Mouse (Mus musculus) MEL (cell line): ENCODE measurements at regions not wholly inside any gene's neighbourhood (a gene's known extent, or its start where the extent isn't known, plus 50 kb on each side); places are given as distances from the start of the nearest gene placed in this dataset.
"Not testable (repeated sequence)": the region's sequence is repeated elsewhere in the genome, so short reads cannot be mapped to it uniquely, and the experiment has no call there.

Experiments used
- DNase-seq: peaks from one replicate; pipeline ENCODE4 v3.0.0; 2011; ENCODE audit warnings: low read depth, low spot score
- H3K27ac ChIP-seq: 2 replicates; pipeline ENCODE4 v1.5.1; 2012; ENCODE audit warnings: low read depth, mild to moderate bottlenecking, control low read depth, low read length, moderate library complexity; ENCODE audit not compliant: control insufficient read depth
- H3K27me3 ChIP-seq, 2 experiments: fragments of 150-350 bp in 1 of 2; sonication (generic) in 1 of 2; 2 replicates each; pipeline ENCODE4 v1.6.1; 2012; ENCODE audit warnings: low read length in 2 of 2, mild to moderate bottlenecking in 2 of 2, improper control_type of control experiment in 1 of 2, moderate library complexity in 1 of 2; ENCODE audit not compliant: insufficient read depth in 2 of 2, control insufficient read depth in 1 of 2
- H3K36me3 ChIP-seq, 2 experiments: 2 replicates each; pipeline ENCODE4 v1.6.1; 2012 to 2014; ENCODE audit warnings: low read length in 2 of 2, improper control_type of control experiment in 1 of 2, inconsistent platforms in 1 of 2, mild to moderate bottlenecking in 1 of 2; ENCODE audit not compliant: insufficient read depth in 2 of 2, control insufficient read depth in 1 of 2
- H3K4me1 ChIP-seq, 2 experiments: fragments of 150-350 bp in 1 of 2; sonication (generic) in 1 of 2; 2 replicates each; pipeline ENCODE4 v1.6.1; 2012; ENCODE audit warnings: low read length in 2 of 2, improper control_type of control experiment in 1 of 2, mild to moderate bottlenecking in 1 of 2; ENCODE audit not compliant: insufficient read depth in 2 of 2, control insufficient read depth in 1 of 2
- H3K4me3 ChIP-seq, 2 experiments: fragments of 150-350 bp in 1 of 2; sonication (generic) in 1 of 2; 2 replicates each; pipeline ENCODE4 v1.5.1; 2012; ENCODE audit warnings: low read depth in 2 of 2, low read length in 2 of 2, mild to moderate bottlenecking in 2 of 2, moderate library complexity in 2 of 2, control low read depth in 1 of 2, improper control_type of control experiment in 1 of 2; ENCODE audit not compliant: control insufficient read depth in 1 of 2, insufficient read depth in 1 of 2
- H3K79me2 ChIP-seq: 2 replicates; pipeline ENCODE4 v1.6.1; 2012; ENCODE audit warnings: mild to moderate bottlenecking, low read length, moderate library complexity; ENCODE audit not compliant: control insufficient read depth, poor library complexity, insufficient read depth
- H3K9ac ChIP-seq: 2 replicates; pipeline ENCODE4 v1.6.1; 2012; ENCODE audit warnings: low read depth, mild to moderate bottlenecking, control low read depth, low read length, moderate library complexity; ENCODE audit not compliant: control insufficient read depth, poor library complexity, severe bottlenecking
- H3K9me3 ChIP-seq: fragments of 150-350 bp; sonication (generic); replicated peaks from 2 replicates; pipeline ENCODE4 v1.6.1; 2012; ENCODE audit warnings: mild to moderate bottlenecking, low read length, improper control_type of control experiment, moderate library complexity; ENCODE audit not compliant: insufficient read depth
- CHD2 ChIP-seq: IDR thresholded peaks from 2 replicates; pipeline ENCODE4 v1.6.1; 2011; ENCODE audit warnings: low read length, improper control_type of control experiment
- CTCF ChIP-seq, 3 experiments: IDR thresholded peaks in 2 of 3; conservative IDR thresholded peaks in 1 of 3; 2 replicates each; pipeline ENCODE4 v1.5.1; 2011 to 2012; ENCODE audit warnings: low read length in 3 of 3, low read depth in 2 of 3, mild to moderate bottlenecking in 2 of 3, improper control_type of control experiment in 1 of 3, inconsistent platforms in 1 of 3, mixed read lengths in 1 of 3, moderate library complexity in 1 of 3; ENCODE audit not compliant: control insufficient read depth in 1 of 3, insufficient read depth in 1 of 3, poor library complexity in 1 of 3, severe bottlenecking in 1 of 3
- ELF1 ChIP-seq: IDR thresholded peaks from 2 replicates; pipeline ENCODE4 v1.6.1; 2014; ENCODE audit warnings: low read depth, mild to moderate bottlenecking, inconsistent platforms, low read length, improper control_type of control experiment, moderate library complexity
- ETS1 ChIP-seq: IDR thresholded peaks from 2 replicates; pipeline ENCODE4 v1.6.1; 2012; ENCODE audit warnings: low read depth, mild to moderate bottlenecking, inconsistent platforms, low read length, improper control_type of control experiment, moderate library complexity
- HCFC1 ChIP-seq: IDR thresholded peaks from 2 replicates; pipeline ENCODE4 v1.6.1; 2012; ENCODE audit warnings: low read depth, mild to moderate bottlenecking, inconsistent platforms, low read length, improper control_type of control experiment, moderate library complexity
- JUND ChIP-seq: IDR thresholded peaks from 2 replicates; pipeline ENCODE4 v1.6.1; 2011; ENCODE audit warnings: low read depth, mild to moderate bottlenecking, improper control_type of control experiment, low read length
- KAT2A ChIP-seq: conservative IDR thresholded peaks from 2 replicates; pipeline ENCODE4 v1.6.1; 2012; ENCODE audit warnings: low read depth, low read length, improper control_type of control experiment, inconsistent platforms
- MAFK ChIP-seq: IDR thresholded peaks from 2 replicates; pipeline ENCODE4 v1.6.1; 2011; ENCODE audit warnings: low read depth, mild to moderate bottlenecking, low read length, improper control_type of control experiment, borderline replicate concordance
- NELFE ChIP-seq: IDR thresholded peaks from 2 replicates; pipeline ENCODE4 v1.6.1; 2011; ENCODE audit warnings: low read depth, low read length, improper control_type of control experiment
- NRF1 ChIP-seq: IDR thresholded peaks from 2 replicates; pipeline ENCODE4 v1.6.1; 2014; ENCODE audit warnings: low read depth, mild to moderate bottlenecking, inconsistent platforms, low read length, improper control_type of control experiment, moderate library complexity; ENCODE audit not compliant: poor library complexity, insufficient read depth, severe bottlenecking
- POLR2AphosphoS2 ChIP-seq: IDR thresholded peaks from 2 replicates; pipeline ENCODE4 v1.6.1; 2011; ENCODE audit warnings: low read length, improper control_type of control experiment
- USF1 ChIP-seq: IDR thresholded peaks from 2 replicates; pipeline ENCODE4 v1.6.1; 2014; ENCODE audit warnings: low read depth, mild to moderate bottlenecking, inconsistent platforms, low read length, improper control_type of control experiment, moderate library complexity
- USF2 ChIP-seq, 2 experiments: IDR thresholded peaks; 2 replicates each; pipeline ENCODE4 v1.6.1; 2011 to 2012; ENCODE audit warnings: improper control_type of control experiment in 2 of 2, low read length in 2 of 2, borderline replicate concordance in 1 of 2, inconsistent platforms in 1 of 2, low read depth in 1 of 2, mild to moderate bottlenecking in 1 of 2; ENCODE audit not compliant: insufficient read depth in 1 of 2
- ZMIZ1 ChIP-seq: IDR thresholded peaks from 2 replicates; pipeline ENCODE4 v1.6.1; 2012; ENCODE audit warnings: low read depth, mild to moderate bottlenecking, inconsistent platforms, low read length, improper control_type of control experiment, moderate library complexity

DNA sequence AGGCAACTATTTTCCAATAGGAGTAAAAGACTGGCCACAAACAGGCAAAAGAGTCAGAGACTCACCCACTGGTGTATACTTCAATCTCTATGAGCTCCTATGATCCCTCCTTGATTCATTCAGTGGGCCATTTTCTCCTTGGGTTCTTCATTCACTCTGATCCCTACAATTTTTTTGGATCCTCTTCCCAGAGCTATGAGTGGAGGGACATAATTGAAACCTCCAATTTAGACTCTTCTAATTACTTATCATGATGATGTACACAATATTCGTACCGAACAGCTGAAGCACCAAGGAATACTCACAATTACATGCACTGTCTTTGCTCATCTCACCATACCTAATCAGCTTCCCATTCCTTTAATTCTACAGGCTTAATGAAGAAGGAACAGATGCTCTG lies 357.9 kb downstream of the Htr1b start:
- Histone ChIP-seq H3K9ac (no peak overlapping the region), H3K27me3 (no peaks in the 10 kb centered on the region), H3K79me2 (no peaks in the 10 kb centered on the region), H3K36me3 (no peaks in the 10 kb centered on the region), H3K4me1 (no peaks in the 10 kb centered on the region), H3K27ac (no peak overlapping the region), H3K9me3 (no peaks in the 10 kb centered on the region), H3K4me3 (no peak overlapping the region)
- no peak for DNase-seq
- TF ChIP-seq JUND: no peak
- no peak for TF ChIP-seq ETS1
- no peak for TF ChIP-seq POLR2AphosphoS2
- no peak for TF ChIP-seq USF1
- no peak for TF ChIP-seq HCFC1
- no peak for TF ChIP-seq ELF1

DNA sequence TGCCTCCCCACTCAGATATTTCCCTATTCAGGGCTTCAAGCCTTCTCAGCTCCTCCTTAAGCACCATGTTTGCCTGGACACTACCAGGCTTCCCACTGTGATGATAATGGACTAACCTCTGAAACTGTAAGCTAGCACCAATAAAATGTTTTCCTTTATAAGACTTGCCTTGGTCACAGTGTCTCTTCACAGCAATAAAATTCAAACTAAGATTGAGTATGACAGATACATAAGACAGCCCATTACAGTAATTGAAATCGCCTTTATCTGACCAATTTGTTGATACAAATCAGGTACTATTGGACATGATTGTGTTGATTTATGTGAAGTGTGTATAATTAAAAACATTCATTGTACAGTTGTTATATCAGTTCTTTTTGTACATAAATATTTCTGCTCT lies 358.3 kb downstream of the Htr1b start:
- Histone ChIP-seq H3K27ac (no peak overlapping the region), H3K79me2 (no peaks in the 10 kb centered on the region), H3K27me3 (no peaks in the 10 kb centered on the region), H3K9ac (no peak overlapping the region), H3K4me3 (no peak overlapping the region), H3K36me3 (no peaks in the 10 kb centered on the region), H3K4me1 (no peaks in the 10 kb centered on the region), H3K9me3 (no peaks in the 10 kb centered on the region)
- no peak for DNase-seq
- no peak for TF ChIP-seq KAT2A
- no peak for TF ChIP-seq MAFK
- TF ChIP-seq USF2 (IDR thresholded peaks at IDR 0.05; ENCODE audit: borderline replicate concordance in 1 of 2, insufficient read depth in 1 of 2, low read depth in 1 of 2, low read length in 2 of 2): no peak
- TF ChIP-seq CTCF (IDR thresholded peaks at IDR 0.05 in 2 of 3, conservative IDR thresholded peaks at IDR 0.05 in 1 of 3; ENCODE audit: control insufficient read depth in 1 of 3, insufficient read depth in 1 of 3, low read depth in 2 of 3, low read length in 3 of 3, poor library complexity in 1 of 3, severe bottlenecking in 1 of 3): no peak
- TF ChIP-seq ZMIZ1: no peak
- no peak for TF ChIP-seq NRF1
- TF ChIP-seq NELFE: no peak
- TF ChIP-seq CHD2: no peak

DNA sequence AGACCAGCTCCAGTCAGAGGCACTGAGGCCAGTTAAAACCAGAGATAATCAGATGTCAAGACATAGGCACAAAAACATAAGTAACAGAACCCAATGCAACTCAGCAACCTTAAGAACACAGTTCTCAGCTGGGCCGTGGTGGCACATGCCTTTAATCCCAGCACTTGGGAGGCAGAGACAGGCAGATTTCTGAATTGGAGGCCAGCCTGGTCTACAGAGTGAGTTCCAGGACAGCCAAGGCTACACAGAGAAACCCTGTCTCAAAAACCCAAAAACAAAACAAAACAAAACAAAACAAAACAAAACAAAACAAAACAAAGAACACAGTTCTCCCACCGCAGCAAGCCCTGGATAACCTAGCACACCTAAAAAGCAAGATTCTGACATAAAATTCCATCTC lies 408.7 kb downstream of the Htr1b start:
- not testable (repeated sequence) for DNase-seq

More for the DNA sequence above, 408.7 kb downstream of the Htr1b start:
- H3K4me1 ChIP-seq, H3K27me3 ChIP-seq, H3K36me3 ChIP-seq, H3K9me3 ChIP-seq, H3K4me3 ChIP-seq, H3K79me2 ChIP-seq, H3K9ac ChIP-seq, H3K27ac ChIP-seq: not testable (repeated sequence)
